Mouse (Mus musculus): ENCODE results near the gene Golga7b.

DNA sequence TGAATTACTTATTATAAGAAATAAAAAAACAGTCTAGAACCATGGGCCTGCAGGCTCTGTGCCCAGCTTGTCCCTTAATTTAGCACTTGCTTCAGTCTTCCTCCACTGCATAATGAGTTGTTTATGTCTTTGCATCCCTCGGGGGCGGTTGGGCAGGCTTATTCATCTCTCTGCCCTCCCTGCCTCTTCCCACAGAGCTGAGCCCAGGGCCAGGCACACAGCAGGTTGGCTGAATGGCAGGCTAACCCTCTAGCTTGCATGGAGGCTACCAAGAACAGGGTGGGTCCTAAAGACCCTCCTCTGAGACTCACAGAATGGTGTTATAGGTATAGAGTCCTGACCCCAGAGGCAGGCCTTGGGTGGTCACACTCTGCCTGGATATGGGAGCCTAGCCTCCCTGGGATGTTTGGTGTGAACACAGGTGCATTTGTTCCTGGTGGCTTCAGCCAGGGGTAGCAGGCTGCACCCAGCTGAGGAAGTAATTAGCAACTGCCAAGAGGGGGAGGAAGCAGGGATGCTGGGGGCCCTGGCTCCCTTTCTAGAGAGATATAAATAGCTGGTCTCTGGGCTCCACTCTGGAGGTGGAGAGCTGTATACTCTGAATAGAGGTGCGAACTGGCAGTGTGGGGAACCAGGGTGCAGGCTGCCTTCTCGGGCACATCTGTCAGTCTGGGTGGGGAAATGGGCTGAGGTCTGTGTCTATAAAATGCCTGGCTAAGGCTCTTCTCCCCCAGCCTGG, 9.6 kb upstream of the Golga7b start:
- no peak for TF ChIP-seq POLR2A (IDR thresholded peaks at IDR 0.05; ENCODE audit: borderline replicate concordance, control insufficient read depth, low read depth, low read length)
- no peak for TF ChIP-seq CTCF (IDR thresholded peaks at IDR 0.05; ENCODE audit: control insufficient read depth, insufficient read depth, low read length)

Data from bone marrow, adult 2 months (tissue).